ENCODE assay signal across 8 mouse cellular contexts in genomic region chr15:82353745-82354113, GRCm38 (mm10). TPM values are rescaled to one million over a fixed set of nuclear protein-coding genes. Genes with fewer than 3 reads are reported as not detected.
DNase-seq lines count a peak whose midpoint lies in the region; ATAC-seq and TF ChIP-seq lines count a peak whose summit lies in the region.

No protein-coding gene starts in this region.

- no peaks in the 10 kb centered on the region for H3K9me3 ChIP-seq in heart, embryonic 10.5 days
- no peaks in the 10 kb centered on the region for H3K9me3 ChIP-seq in ES-Bruce4 (replicated peaks; ENCODE audit: control insufficient read depth, insufficient read depth, low read length, poor library complexity, severe bottlenecking)
- H3K9me3 ChIP-seq in forebrain, embryonic 16.5 days (ENCODE audit: control insufficient read depth, low read length), result no peaks in the 10 kb centered on the region

- peak; percentile 45 for ATAC-seq in forebrain, embryonic 16.5 days
- ATAC-seq in megakaryocyte, adult 5-6 weeks (ENCODE audit: poor library complexity, severe bottlenecking), result peak; percentile 19

- H3K27me3 ChIP-seq in heart, embryonic 10.5 days (ENCODE audit: insufficient read depth, poor library complexity, severe bottlenecking), result no peaks in the 10 kb centered on the region
- no peaks in the 10 kb centered on the region for H3K27me3 ChIP-seq in ES-Bruce4 (ENCODE audit: control insufficient read depth, insufficient read depth, low read length, poor library complexity, severe bottlenecking)
- no peaks in the 10 kb centered on the region for H3K27me3 ChIP-seq in forebrain, embryonic 16.5 days (replicated peaks; ENCODE audit: control insufficient read depth, insufficient read depth, low read length)

- no peak for TF ChIP-seq POLR2A in ES-Bruce4 (IDR thresholded peaks at IDR 0.05; ENCODE audit: insufficient read depth, low read length)

- DNase-seq in heart, embryonic 10.5 days (ENCODE audit: low spot score), result no peak
- no peak for DNase-seq in heart, adult 11 months
- DNase-seq in adrenal gland, adult 8-10 months, result no peak
- DNase-seq in frontal cortex, postnatal 14 days (ENCODE audit: low spot score in 2 of 2), result no peak
- no peak for DNase-seq in embryo, embryonic 11 days

- TF ChIP-seq CTCF in ES-Bruce4 (IDR thresholded peaks at IDR 0.05; ENCODE audit: low read depth, low read length), result no peak

- peak overlapping the region; percentile 91 for H3K9ac ChIP-seq in ES-Bruce4 (ENCODE audit: low read depth, poor library complexity, severe bottlenecking)
- H3K9ac ChIP-seq in forebrain, embryonic 16.5 days (replicated peaks; ENCODE audit: low read depth, low read length), result peak overlapping the region; percentile 98

- H3K36me3 ChIP-seq in heart, embryonic 10.5 days, result peaks cover 26% of the 10 kb centered on the region
- H3K36me3 ChIP-seq in ES-Bruce4 (ENCODE audit: control insufficient read depth, insufficient read depth, low read length, poor library complexity, severe bottlenecking), result peaks cover 9% of the 10 kb centered on the region
- peaks cover 19% of the 10 kb centered on the region for H3K36me3 ChIP-seq in forebrain, embryonic 16.5 days (ENCODE audit: control insufficient read depth, insufficient read depth)

- peak overlapping the region; percentile 99 for H3K27ac ChIP-seq in heart, embryonic 10.5 days
- H3K27ac ChIP-seq in ES-Bruce4 (ENCODE audit: insufficient read depth, low read length), result no peak overlapping the region
- H3K27ac ChIP-seq in forebrain, embryonic 16.5 days (ENCODE audit: low read length), result peak overlapping the region; percentile 86

- peak overlapping the region; percentile 85 for H3K4me2 ChIP-seq in forebrain, embryonic 16.5 days (ENCODE audit: low read length)

- H3K4me3 ChIP-seq in heart, embryonic 10.5 days, result peak overlapping the region; percentile 94
- peak overlapping the region; percentile 92 for H3K4me3 ChIP-seq in ES-Bruce4 (ENCODE audit: low read depth, low read length)
- peak overlapping the region; percentile 95 for H3K4me3 ChIP-seq in forebrain, embryonic 16.5 days (replicated peaks; ENCODE audit: low read length)

- peaks cover 28% of the 10 kb centered on the region for H3K4me1 ChIP-seq in heart, embryonic 10.5 days
- no peaks in the 10 kb centered on the region for H3K4me1 ChIP-seq in ES-Bruce4 (ENCODE audit: control insufficient read depth, insufficient read depth, low read length)
- peaks cover 16% of the 10 kb centered on the region for H3K4me1 ChIP-seq in forebrain, embryonic 16.5 days (replicated peaks; ENCODE audit: control insufficient read depth, insufficient read depth, low read length)

- TF ChIP-seq EP300 in ES-Bruce4 (IDR thresholded peaks at IDR 0.05; ENCODE audit: insufficient read depth, low read depth, low read length), result no peak

- under 1% methylated on average over 23 of the region's 23 CpGs for WGBS in heart, embryonic 10.5 days
- under 1% methylated on average over 23 of the region's 23 CpGs for WGBS in forebrain, embryonic 16.5 days

RNA-seq across cellular contexts. Expression of gene Ndufa6, which starts 0.4 kb away (rescaled TPM):
- polyA plus RNA-seq in heart, embryonic 10.5 days (2016; fragmentation: Nextera tagmentation; extraction: Ambion mirVana), result 351 and 390 TPM in 2 replicates
- 212 and 236 TPM in 2 replicates for polyA plus RNA-seq in ES-Bruce4 (2011; ENCODE audit: insufficient read depth, insufficient read length, low read depth, missing spikeins)
- 277 and 297 TPM in 2 replicates for polyA plus RNA-seq in forebrain, embryonic 16.5 days (2015; fragmentation: Nextera tagmentation; extraction: Ambion mirVana)
- total RNA-seq in megakaryocyte, adult 5-6 weeks (2015), result 254 and 294 TPM in 2 replicates
- total RNA-seq in megakaryocyte, adult 5-6 weeks (2017), result 138 and 158 TPM in 2 replicates
- total RNA-seq in adrenal gland, adult 8-10 months (2022), result 100 to 1,000 TPM; 293 to 470 (median 376) TPM

RNA-seq across cellular contexts. Expression of gene Smdt1, which starts 15.0 kb away (rescaled TPM):
- polyA plus RNA-seq in heart, embryonic 10.5 days (2016; fragmentation: Nextera tagmentation; extraction: Ambion mirVana), result 294 and 304 TPM in 2 replicates
- 84.8 and 86.7 TPM in 2 replicates for polyA plus RNA-seq in ES-Bruce4 (2011; ENCODE audit: insufficient read depth, insufficient read length, low read depth, missing spikeins)
- 269 and 282 TPM in 2 replicates for polyA plus RNA-seq in forebrain, embryonic 16.5 days (2015; fragmentation: Nextera tagmentation; extraction: Ambion mirVana)
- 226 and 229 TPM in 2 replicates for total RNA-seq in megakaryocyte, adult 5-6 weeks (2015)
- total RNA-seq in megakaryocyte, adult 5-6 weeks (2017), result 123 and 170 TPM in 2 replicates
- 100 to 1,000 TPM; 137 to 205 (median 157) TPM for total RNA-seq in adrenal gland, adult 8-10 months (2022)

RNA-seq across cellular contexts. Expression of gene Pheta2, which starts 15.0 kb away (rescaled TPM):
- polyA plus RNA-seq in heart, embryonic 10.5 days (2016; fragmentation: Nextera tagmentation; extraction: Ambion mirVana), result 11.1 and 12.0 TPM in 2 replicates
- 1.8 and 2.7 TPM in 2 replicates for polyA plus RNA-seq in ES-Bruce4 (2011; ENCODE audit: insufficient read depth, insufficient read length, low read depth, missing spikeins)
- polyA plus RNA-seq in forebrain, embryonic 16.5 days (2015; fragmentation: Nextera tagmentation; extraction: Ambion mirVana), result 2.0 TPM in 2 replicates
- total RNA-seq in megakaryocyte, adult 5-6 weeks (2015), result 2.4 and 2.7 TPM in 2 replicates
- total RNA-seq in megakaryocyte, adult 5-6 weeks (2017), result 3.5 and 3.7 TPM in 2 replicates
- total RNA-seq in adrenal gland, adult 8-10 months (2022), result 1 to 10 TPM in 2 of 4 experiments, under 1 TPM in 2; 0.74 to 2.0 (median 1.4) TPM

RNA-seq across cellular contexts. Expression of gene Naga, which starts 15.0 kb away (rescaled TPM):
- polyA plus RNA-seq in heart, embryonic 10.5 days (2016; fragmentation: Nextera tagmentation; extraction: Ambion mirVana), result 28.4 and 32.3 TPM in 2 replicates
- 29.5 and 30.0 TPM in 2 replicates for polyA plus RNA-seq in ES-Bruce4 (2011; ENCODE audit: insufficient read depth, insufficient read length, low read depth, missing spikeins)
- 23.4 and 26.1 TPM in 2 replicates for polyA plus RNA-seq in forebrain, embryonic 16.5 days (2015; fragmentation: Nextera tagmentation; extraction: Ambion mirVana)
- 159 and 162 TPM in 2 replicates for total RNA-seq in megakaryocyte, adult 5-6 weeks (2015)
- total RNA-seq in megakaryocyte, adult 5-6 weeks (2017), result 145 and 160 TPM in 2 replicates
- 10 to 100 TPM; 68.6 to 89.3 (median 77.9) TPM for total RNA-seq in adrenal gland, adult 8-10 months (2022)

RNA-seq across cellular contexts. Expression of gene Cyp2d22, which starts 26.3 kb away (rescaled TPM):
- polyA plus RNA-seq in heart, embryonic 10.5 days (2016; fragmentation: Nextera tagmentation; extraction: Ambion mirVana), result 3.2 and 3.9 TPM in 2 replicates
- polyA plus RNA-seq in ES-Bruce4 (2011; ENCODE audit: insufficient read depth, insufficient read length, low read depth, missing spikeins), result 1.1 and 1.9 TPM in 2 replicates
- polyA plus RNA-seq in forebrain, embryonic 16.5 days (2015; fragmentation: Nextera tagmentation; extraction: Ambion mirVana), result 1.1 and 1.4 TPM in 2 replicates
- 0.39 TPM in 1 of 2 replicates, not detected in the other for total RNA-seq in megakaryocyte, adult 5-6 weeks (2015)
- 0.37 TPM in 1 of 2 replicates, not detected in the other for total RNA-seq in megakaryocyte, adult 5-6 weeks (2017)
- total RNA-seq in adrenal gland, adult 8-10 months (2022), result 10 to 100 TPM; 42.2 to 46.6 (median 45.6) TPM
